In the genomic region with DNA sequence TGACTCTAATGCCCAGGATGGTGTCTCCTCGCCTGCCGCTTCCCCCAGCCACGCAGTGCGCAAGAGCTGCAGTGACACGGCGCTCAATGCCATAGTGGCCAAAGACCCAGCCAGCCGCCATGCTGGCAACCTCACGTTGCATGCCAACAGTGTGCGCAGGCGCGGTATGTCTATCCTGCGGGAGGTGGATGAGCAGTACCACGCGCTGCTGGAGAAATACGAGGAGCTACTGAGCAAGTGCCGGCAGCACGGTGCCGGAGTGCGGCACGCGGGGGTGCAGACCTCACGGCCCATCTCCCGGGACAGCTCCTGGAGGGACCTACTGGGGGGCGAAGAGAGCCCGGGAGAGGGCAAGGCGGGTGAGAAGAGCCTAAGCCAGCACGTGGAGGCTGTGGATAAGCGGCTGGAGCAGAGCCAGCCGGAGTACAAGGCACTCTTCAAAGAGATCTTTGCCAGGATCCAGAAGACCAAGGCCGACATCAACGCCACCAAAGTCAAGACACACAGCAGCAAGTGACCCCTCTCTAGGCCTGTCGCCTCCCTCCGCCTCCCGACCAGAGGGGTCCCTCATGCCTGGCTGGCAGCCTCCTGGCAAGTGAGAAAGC, we compare ENCODE assay signal across 8 mouse cellular contexts. TPM values are rescaled to one million over a fixed set of nuclear protein-coding genes. Genes with fewer than 3 reads are reported as not detected.
DNase-seq lines count a peak whose midpoint lies in the region; ATAC-seq and TF ChIP-seq lines count a peak whose summit lies in the region.

No protein-coding gene starts in this region.

- H3K9me3 ChIP-seq in intestine, embryonic 14.5 days (ENCODE audit: control insufficient read depth, low read length), result no peaks in the 10 kb centered on the region
- no peaks in the 10 kb centered on the region for H3K9me3 ChIP-seq in intestine, postnatal 0 days (ENCODE audit: control insufficient read depth)
- H3K9me3 ChIP-seq in liver, embryonic 16.5 days (replicated peaks; ENCODE audit: control insufficient read depth, low read length), result no peaks in the 10 kb centered on the region
- H3K9me3 ChIP-seq in forebrain, embryonic 15.5 days, result no peaks in the 10 kb centered on the region

- H3K27me3 ChIP-seq in intestine, embryonic 14.5 days (replicated peaks; ENCODE audit: control insufficient read depth, insufficient read depth, low read length), result no peaks in the 10 kb centered on the region
- no peaks in the 10 kb centered on the region for H3K27me3 ChIP-seq in intestine, postnatal 0 days (replicated peaks; ENCODE audit: control insufficient read depth, insufficient read depth, low read length)
- H3K27me3 ChIP-seq in liver, embryonic 16.5 days (ENCODE audit: control insufficient read depth, insufficient read depth, low read depth, low read length), result no peaks in the 10 kb centered on the region
- H3K27me3 ChIP-seq in forebrain, embryonic 15.5 days, result no peaks in the 10 kb centered on the region

- no peak for DNase-seq in intestine, embryonic 14.5 days (ENCODE audit: low spot score)
- DNase-seq in adrenal gland, postnatal 14 days, result peak; percentile 62
- DNase-seq in cerebellum, postnatal 25 days, result peak; percentile 84 to 87
- DNase-seq in ovary, postnatal 36 days (ENCODE audit: low spot score), result no peak

- peak; percentile 32; the same call in 1 of the 2 replicates for ATAC-seq in intestine, embryonic 14.5 days (replicated peaks; ENCODE audit: low FRiP score, low TSS enrichment, low read depth)
- ATAC-seq in intestine, postnatal 0 days, result no peak
- no peak for ATAC-seq in liver, embryonic 16.5 days (ENCODE audit: low read depth)
- no peak for ATAC-seq in activated CD4-positive, CD25-positive, alpha-beta regulatory T cell, adult 4 months
- ATAC-seq in forebrain, embryonic 15.5 days (replicated peaks), result no peak

- no peak for TF ChIP-seq CTCF in intestine, postnatal 0 days (IDR thresholded peaks at IDR 0.05; ENCODE audit: low read depth)

- H3K9ac ChIP-seq in intestine, embryonic 14.5 days (ENCODE audit: low read length), result no peak overlapping the region
- H3K9ac ChIP-seq in intestine, postnatal 0 days (ENCODE audit: low read depth, low read length), result no peak overlapping the region
- no peak overlapping the region for H3K9ac ChIP-seq in liver, embryonic 16.5 days (ENCODE audit: low read depth, low read length)
- no peak overlapping the region for H3K9ac ChIP-seq in forebrain, embryonic 15.5 days (replicated peaks)

- no peaks in the 10 kb centered on the region for H3K4me1 ChIP-seq in intestine, embryonic 14.5 days (replicated peaks; ENCODE audit: control insufficient read depth, insufficient read depth, low read length)
- no peaks in the 10 kb centered on the region for H3K4me1 ChIP-seq in intestine, postnatal 0 days (replicated peaks; ENCODE audit: control insufficient read depth, insufficient read depth, low read length)
- no peaks in the 10 kb centered on the region for H3K4me1 ChIP-seq in liver, embryonic 16.5 days (ENCODE audit: control insufficient read depth, low read depth, low read length)
- no peaks in the 10 kb centered on the region for H3K4me1 ChIP-seq in forebrain, embryonic 15.5 days

- H3K36me3 ChIP-seq in intestine, embryonic 14.5 days (ENCODE audit: control insufficient read depth, insufficient read depth, low read length), result peaks cover 32% of the 10 kb centered on the region
- peaks cover 11% of the 10 kb centered on the region; the same call in 1 of the 2 replicates for H3K36me3 ChIP-seq in intestine, postnatal 0 days (ENCODE audit: control insufficient read depth, insufficient read depth)
- no peaks in the 10 kb centered on the region for H3K36me3 ChIP-seq in liver, embryonic 16.5 days (ENCODE audit: control insufficient read depth, insufficient read depth)
- H3K36me3 ChIP-seq in forebrain, embryonic 15.5 days, result peaks cover 49% of the 10 kb centered on the region

- peak overlapping the region; percentile 23; the same call in 1 of the 2 replicates for H3K4me2 ChIP-seq in intestine, embryonic 14.5 days (ENCODE audit: low read length)
- no peak overlapping the region; the same call in 1 of the 2 replicates for H3K4me2 ChIP-seq in intestine, postnatal 0 days (replicated peaks; ENCODE audit: low read depth)
- H3K4me2 ChIP-seq in liver, embryonic 16.5 days (ENCODE audit: low read depth, low read length), result peak overlapping the region; percentile 30
- H3K4me2 ChIP-seq in forebrain, embryonic 15.5 days (replicated peaks), result no peak overlapping the region

- H3K4me3 ChIP-seq in intestine, embryonic 14.5 days (ENCODE audit: low read depth, low read length), result no peak overlapping the region
- H3K4me3 ChIP-seq in intestine, postnatal 0 days (ENCODE audit: low read depth, low read length), result no peak overlapping the region
- peak overlapping the region; percentile 7; the same call in 1 of the 2 replicates for H3K4me3 ChIP-seq in liver, embryonic 16.5 days (ENCODE audit: low read depth, low read length)
- no peak overlapping the region for H3K4me3 ChIP-seq in forebrain, embryonic 15.5 days

- H3K27ac ChIP-seq in intestine, embryonic 14.5 days (ENCODE audit: low read depth), result no peak overlapping the region
- no peak overlapping the region; the same call in 1 of the 2 replicates for H3K27ac ChIP-seq in intestine, postnatal 0 days (ENCODE audit: low read depth, low read length)
- H3K27ac ChIP-seq in liver, embryonic 16.5 days (ENCODE audit: low read length), result no peak overlapping the region
- H3K27ac ChIP-seq in forebrain, embryonic 15.5 days (replicated peaks), result no peak overlapping the region

- WGBS in intestine, embryonic 14.5 days, result 65% methylated on average over 34 of the region's 34 CpGs
- WGBS in intestine, postnatal 0 days, result 65% methylated on average over 34 of the region's 34 CpGs
- WGBS in liver, embryonic 16.5 days (ENCODE audit: insufficient replicate concordance), result 70% methylated on average over 34 of the region's 34 CpGs
- 75% methylated on average over 34 of the region's 34 CpGs for WGBS in forebrain, embryonic 15.5 days

RNA-seq across cellular contexts. Expression of a gene that starts 9.7 kb away (rescaled TPM):
- polyA plus RNA-seq in intestine, embryonic 14.5 days (2014; fragmentation: Nextera tagmentation; extraction: Ambion mirVana), result 218 and 224 TPM in 2 replicates
- polyA plus RNA-seq in intestine, postnatal 0 days (2015; fragmentation: Nextera tagmentation; extraction: Ambion mirVana), result 143 and 145 TPM in 2 replicates
- total RNA-seq in adrenal gland, postnatal 14 days (2021), result 136 and 146 TPM in 2 replicates
- polyA plus RNA-seq in liver, embryonic 16.5 days (2015; fragmentation: Nextera tagmentation; extraction: Ambion mirVana), result 68.8 and 71.7 TPM in 2 replicates
- 100 to 1,000 TPM; 206 to 214 TPM for polyA plus RNA-seq in activated CD4-positive, CD25-positive, alpha-beta regulatory T cell, adult 4 months (2017; shearing (Covaris generic))
- 178 and 192 TPM in 2 replicates for polyA plus RNA-seq in forebrain, embryonic 15.5 days (2015; fragmentation: Nextera tagmentation; extraction: Ambion mirVana)

RNA-seq across cellular contexts. Expression of a gene that starts 12.1 kb away (rescaled TPM):
- 10.6 and 11.6 TPM in 2 replicates for polyA plus RNA-seq in intestine, embryonic 14.5 days (2014; fragmentation: Nextera tagmentation; extraction: Ambion mirVana)
- polyA plus RNA-seq in intestine, postnatal 0 days (2015; fragmentation: Nextera tagmentation; extraction: Ambion mirVana), result 3.5 and 3.9 TPM in 2 replicates
- 61.5 and 66.2 TPM in 2 replicates for total RNA-seq in adrenal gland, postnatal 14 days (2021)
- 0.95 and 1.3 TPM in 2 replicates for polyA plus RNA-seq in liver, embryonic 16.5 days (2015; fragmentation: Nextera tagmentation; extraction: Ambion mirVana)
- under 1 TPM in 1 of 2 experiments, not detected in 1; 0.12 TPM for polyA plus RNA-seq in activated CD4-positive, CD25-positive, alpha-beta regulatory T cell, adult 4 months (2017; shearing (Covaris generic))
- polyA plus RNA-seq in forebrain, embryonic 15.5 days (2015; fragmentation: Nextera tagmentation; extraction: Ambion mirVana), result 20.9 and 21.2 TPM in 2 replicates

RNA-seq across cellular contexts. Expression of a gene that starts 25.9 kb away (rescaled TPM):
- polyA plus RNA-seq in intestine, embryonic 14.5 days (2014; fragmentation: Nextera tagmentation; extraction: Ambion mirVana), result 899 and 962 TPM in 2 replicates
- polyA plus RNA-seq in intestine, postnatal 0 days (2015; fragmentation: Nextera tagmentation; extraction: Ambion mirVana), result 1,235 and 1,272 TPM in 2 replicates
- total RNA-seq in adrenal gland, postnatal 14 days (2021), result 857 and 919 TPM in 2 replicates
- polyA plus RNA-seq in liver, embryonic 16.5 days (2015; fragmentation: Nextera tagmentation; extraction: Ambion mirVana), result 482 and 528 TPM in 2 replicates
- polyA plus RNA-seq in activated CD4-positive, CD25-positive, alpha-beta regulatory T cell, adult 4 months (2017; shearing (Covaris generic)), result 100 to 1,000 TPM; 705 to 855 TPM
- polyA plus RNA-seq in forebrain, embryonic 15.5 days (2015; fragmentation: Nextera tagmentation; extraction: Ambion mirVana), result 722 and 770 TPM in 2 replicates

RNA-seq across cellular contexts. Expression of a gene that starts 26.1 kb away (rescaled TPM):
- polyA plus RNA-seq in intestine, embryonic 14.5 days (2014; fragmentation: Nextera tagmentation; extraction: Ambion mirVana), result 11.0 and 18.8 TPM in 2 replicates
- polyA plus RNA-seq in intestine, postnatal 0 days (2015; fragmentation: Nextera tagmentation; extraction: Ambion mirVana), result 17.5 and 18.6 TPM in 2 replicates
- total RNA-seq in adrenal gland, postnatal 14 days (2021), result 39.1 and 45.2 TPM in 2 replicates
- polyA plus RNA-seq in liver, embryonic 16.5 days (2015; fragmentation: Nextera tagmentation; extraction: Ambion mirVana), result 0.70 and 1.0 TPM in 2 replicates
- 10 to 100 TPM in 1 of 2 experiments, 1 to 10 TPM in 1; 6.9 to 12.2 TPM for polyA plus RNA-seq in activated CD4-positive, CD25-positive, alpha-beta regulatory T cell, adult 4 months (2017; shearing (Covaris generic))
- 23.6 and 26.3 TPM in 2 replicates for polyA plus RNA-seq in forebrain, embryonic 15.5 days (2015; fragmentation: Nextera tagmentation; extraction: Ambion mirVana)

RNA-seq across cellular contexts. Expression of a gene that starts 26.3 kb away (rescaled TPM):
- polyA plus RNA-seq in intestine, embryonic 14.5 days (2014; fragmentation: Nextera tagmentation; extraction: Ambion mirVana), result 11.5 and 14.4 TPM in 2 replicates
- polyA plus RNA-seq in intestine, postnatal 0 days (2015; fragmentation: Nextera tagmentation; extraction: Ambion mirVana), result 10.8 and 12.1 TPM in 2 replicates
- total RNA-seq in adrenal gland, postnatal 14 days (2021), result 20.3 and 27.4 TPM in 2 replicates
- 1.3 and 1.9 TPM in 2 replicates for polyA plus RNA-seq in liver, embryonic 16.5 days (2015; fragmentation: Nextera tagmentation; extraction: Ambion mirVana)
- polyA plus RNA-seq in activated CD4-positive, CD25-positive, alpha-beta regulatory T cell, adult 4 months (2017; shearing (Covaris generic)), result 1 to 10 TPM; 2.6 to 3.2 TPM
- 48.9 and 50.3 TPM in 2 replicates for polyA plus RNA-seq in forebrain, embryonic 15.5 days (2015; fragmentation: Nextera tagmentation; extraction: Ambion mirVana)

Comparison
In these comparisons a context has a peak if more than half of its experiments do, and no peak if none do; other contexts are left out.
1. H3K4me2 ChIP-seq: peak in intestine, embryonic 14.5 days (single experiment) and liver, embryonic 16.5 days (single experiment); none in intestine, postnatal 0 days (single experiment) and forebrain, embryonic 15.5 days (single experiment).
2. DNase-seq: peak in adrenal gland, postnatal 14 days (single experiment) and cerebellum, postnatal 25 days (2 of 2); none in intestine, embryonic 14.5 days (single experiment) and ovary, postnatal 36 days (single experiment).